Mouse (Mus musculus) hindbrain, embryonic 15.5 days (tissue): ENCODE measurements around the gene Olfr92. TPM values are rescaled to one million over a fixed set of nuclear protein-coding genes. Genes with fewer than 3 reads are reported as not detected.

ENCODE experiments used
- polyA plus RNA-seq: library from polyadenylated mRNA; unstranded; fragments of >200 nt; fragmentation: Nextera tagmentation; extraction: Ambion mirVana; gene quantifications from 2 replicates; pipeline ENCODE4 v1.2.1, GENCODE M21; 2015

The Olfr92 gene
- polyA plus RNA-seq, 1 experiment from 2014 or later = not detected

Other genes starting within 250 kb of the Olfr92 start
- 0.06 and 0.14 TPM in 2 replicates for gene Trim40, start 230.0 kb downstream of the Olfr92 start, polyA plus RNA-seq
- not detected in 2 replicates for gene Trim31, start 222.0 kb downstream of the Olfr92 start, polyA plus RNA-seq
- 1.5 and 1.7 TPM in 2 replicates for gene Rnf39, start 177.2 kb downstream of the Olfr92 start, polyA plus RNA-seq
- gene Ppp1r11, start 168.3 kb downstream of the Olfr92 start, polyA plus RNA-seq = 154 and 168 TPM in 2 replicates
- gene Znrd1, start 161.5 kb downstream of the Olfr92 start, polyA plus RNA-seq = 55.2 and 55.6 TPM in 2 replicates
- gene Znrd1as, start 161.5 kb downstream of the Olfr92 start, polyA plus RNA-seq = 5.4 and 5.8 TPM in 2 replicates
- 0.30 and 0.38 TPM in 2 replicates for gene 2410137M14Rik, start 138.9 kb downstream of the Olfr92 start, polyA plus RNA-seq
- 2.5 and 3.1 TPM in 2 replicates for gene H2-M5, start 130.6 kb downstream of the Olfr92 start, polyA plus RNA-seq
- 222 and 250 TPM in 2 replicates for gene Zfp57, start 118.9 kb downstream of the Olfr92 start, polyA plus RNA-seq
- gene Mog, start 96.7 kb downstream of the Olfr92 start, polyA plus RNA-seq = 2.3 TPM in 2 replicates
- 85.2 and 86.0 TPM in 2 replicates for gene Gabbr1, start 74.1 kb downstream of the Olfr92 start, polyA plus RNA-seq
- 0.08 TPM in 1 of 2 replicates, not detected in the other for gene Olfr90, start 31.6 kb downstream of the Olfr92 start, polyA plus RNA-seq
- gene Olfr91, start 21.8 kb downstream of the Olfr92 start, polyA plus RNA-seq = not detected in 2 replicates
- gene Olfr93, start 41.4 kb upstream of the Olfr92 start, polyA plus RNA-seq = not detected in 2 replicates
- 0.17 TPM in 1 of 2 replicates, not detected in the other for gene Ubd, start 73.8 kb upstream of the Olfr92 start, polyA plus RNA-seq
- gene Olfr94, start 80.9 kb upstream of the Olfr92 start, polyA plus RNA-seq = not detected in 2 replicates
- 0.05 TPM in 1 of 2 replicates, not detected in the other for gene Olfr95, start 93.0 kb upstream of the Olfr92 start, polyA plus RNA-seq
- not detected in 2 replicates for gene Olfr96, start 100.1 kb upstream of the Olfr92 start, polyA plus RNA-seq
- gene Olfr97, start 117.2 kb upstream of the Olfr92 start, polyA plus RNA-seq = not detected in 2 replicates
- not detected in 2 replicates for gene Olfr98, start 143.7 kb upstream of the Olfr92 start, polyA plus RNA-seq
- 0.87 and 1.5 TPM in 2 replicates for gene H2-M3, start 150.1 kb upstream of the Olfr92 start, polyA plus RNA-seq
- gene Olfr99, start 163.4 kb upstream of the Olfr92 start, polyA plus RNA-seq = not detected in 2 replicates
- gene Olfr101, start 184.2 kb upstream of the Olfr92 start, polyA plus RNA-seq = not detected in 2 replicates
- not detected in 2 replicates for gene Olfr102, start 197.0 kb upstream of the Olfr92 start, polyA plus RNA-seq
- gene Olfr103, start 219.6 kb upstream of the Olfr92 start, polyA plus RNA-seq = not detected in 2 replicates
- gene Olfr104-ps, start 239.5 kb upstream of the Olfr92 start, polyA plus RNA-seq = not detected in 2 replicates